Mouse (Mus musculus): ENCODE measurements around the gene Flnb. TPM values are rescaled to one million over a fixed set of nuclear protein-coding genes. Genes with fewer than 3 reads are reported as not detected.

Gene Flnb
- polyA plus RNA-seq, 1 experiment from 2014 or later, result 6.8 TPM

- no peaks in the 10 kb centered on the region for H3K9me3 ChIP-seq (replicated peaks; ENCODE audit: control insufficient read depth, low read length)
- H3K27me3 ChIP-seq (replicated peaks; ENCODE audit: control insufficient read depth, insufficient read depth, low read length), result no peaks in the 10 kb centered on the region
- DNase-seq (ENCODE audit: low spot score) (no peak), ATAC-seq (no peak)
- no peak overlapping the region for H3K4me3 ChIP-seq (ENCODE audit: low read depth, low read length)
- peaks cover 81% of the 10 kb centered on the region for H3K36me3 ChIP-seq (ENCODE audit: control insufficient read depth, insufficient read depth, low read length)
- H3K4me2 ChIP-seq (ENCODE audit: low read length), result no peak overlapping the region
- 74% methylated on average over 1 of the region's 1 CpGs for WGBS
- H3K9ac ChIP-seq (ENCODE audit: low read length), result no peak overlapping the region
- no peak overlapping the region for H3K27ac ChIP-seq (ENCODE audit: low read depth, low read length)
- no peaks in the 10 kb centered on the region for H3K4me1 ChIP-seq (ENCODE audit: control insufficient read depth, insufficient read depth, low read length)
Observed at GRCm38 (mm10) chr14:7928362-7928761, 110.6 kb downstream of the Flnb start.

GRCm38 (mm10) chr14:7929029-7929428 lies 111.3 kb downstream of the Flnb start:
- Histone ChIP-seq H3K4me1 (ENCODE audit: control insufficient read depth, insufficient read depth, low read length) (no peaks in the 10 kb centered on the region), H3K27ac (ENCODE audit: low read depth, low read length) (no peak overlapping the region), H3K9me3 (replicated peaks; ENCODE audit: control insufficient read depth, low read length) (no peaks in the 10 kb centered on the region), H3K4me2 (ENCODE audit: low read length) (no peak overlapping the region), H3K36me3 (ENCODE audit: control insufficient read depth, insufficient read depth, low read length) (peaks cover 81% of the 10 kb centered on the region), H3K4me3 (ENCODE audit: low read depth, low read length) (no peak overlapping the region), H3K9ac (ENCODE audit: low read length) (no peak overlapping the region), H3K27me3 (replicated peaks; ENCODE audit: control insufficient read depth, insufficient read depth, low read length) (no peaks in the 10 kb centered on the region)
- WGBS, result 91% methylated on average over 7 of the region's 7 CpGs
- ATAC-seq (no peak), DNase-seq (ENCODE audit: low spot score) (no peak)

- ATAC-seq (no peak), DNase-seq (ENCODE audit: low spot score) (no peak)
- Histone ChIP-seq H3K4me3 (ENCODE audit: low read depth, low read length) (no peak overlapping the region), H3K4me1 (ENCODE audit: control insufficient read depth, insufficient read depth, low read length) (no peaks in the 10 kb centered on the region), H3K9ac (ENCODE audit: low read length) (no peak overlapping the region), H3K9me3 (replicated peaks; ENCODE audit: control insufficient read depth, low read length) (no peaks in the 10 kb centered on the region), H3K36me3 (ENCODE audit: control insufficient read depth, insufficient read depth, low read length) (peaks cover 84% of the 10 kb centered on the region), H3K27me3 (replicated peaks; ENCODE audit: control insufficient read depth, insufficient read depth, low read length) (no peaks in the 10 kb centered on the region), H3K27ac (ENCODE audit: low read depth, low read length) (no peak overlapping the region), H3K4me2 (ENCODE audit: low read length) (no peak overlapping the region)
- 95% methylated on average over 4 of the region's 4 CpGs for WGBS
Observed at GRCm38 (mm10) chr14:7932151-7932550, 114.4 kb downstream of the Flnb start.

GRCm38 (mm10) chr14:7934166-7934565 lies 116.4 kb downstream of the Flnb start:
- peaks cover 75% of the 10 kb centered on the region for H3K36me3 ChIP-seq (ENCODE audit: control insufficient read depth, insufficient read depth, low read length)
- 94% methylated on average over 7 of the region's 7 CpGs for WGBS
- no peak for ATAC-seq

GRCm38 (mm10) chr14:7937052-7937630 lies 119.4 kb downstream of the Flnb start:
- Histone ChIP-seq H3K36me3 (ENCODE audit: control insufficient read depth, insufficient read depth, low read length) (peaks cover 59% of the 10 kb centered on the region), H3K4me3 (ENCODE audit: low read depth, low read length) (no peak overlapping the region), H3K4me1 (ENCODE audit: control insufficient read depth, insufficient read depth, low read length) (no peaks in the 10 kb centered on the region), H3K4me2 (ENCODE audit: low read length) (no peak overlapping the region; the same call in 1 of the 2 replicates), H3K27me3 (replicated peaks; ENCODE audit: control insufficient read depth, insufficient read depth, low read length) (no peaks in the 10 kb centered on the region), H3K27ac (ENCODE audit: low read depth, low read length) (no peak overlapping the region), H3K9me3 (replicated peaks; ENCODE audit: control insufficient read depth, low read length) (no peaks in the 10 kb centered on the region), H3K9ac (ENCODE audit: low read length) (no peak overlapping the region)
- ATAC-seq (peak; percentile 45; the same call in 1 of the 2 replicates), DNase-seq (ENCODE audit: low spot score) (peak; percentile 66)
- 23% methylated on average over 17 of the region's 17 CpGs for WGBS

More at GRCm38 (mm10) chr14:7934166-7934565, 116.4 kb downstream of the Flnb start:
- Histone ChIP-seq H3K9me3 (replicated peaks; ENCODE audit: control insufficient read depth, low read length) (no peaks in the 10 kb centered on the region), H3K27ac (ENCODE audit: low read depth, low read length) (no peak overlapping the region), H3K4me2 (ENCODE audit: low read length) (no peak overlapping the region), H3K4me3 (ENCODE audit: low read depth, low read length) (no peak overlapping the region), H3K4me1 (ENCODE audit: control insufficient read depth, insufficient read depth, low read length) (no peaks in the 10 kb centered on the region), H3K9ac (ENCODE audit: low read length) (no peak overlapping the region), H3K27me3 (replicated peaks; ENCODE audit: control insufficient read depth, insufficient read depth, low read length) (no peaks in the 10 kb centered on the region)
- no peak for DNase-seq (ENCODE audit: low spot score)

GRCm38 (mm10) chr14:7938809-7939784 lies 121.3 kb downstream of the Flnb start:
- no peak overlapping the region for H3K27ac ChIP-seq (ENCODE audit: low read depth, low read length)
- H3K4me2 ChIP-seq (ENCODE audit: low read length), result no peak overlapping the region
- H3K4me3 ChIP-seq (ENCODE audit: low read depth, low read length), result no peak overlapping the region
- H3K27me3 ChIP-seq (replicated peaks; ENCODE audit: control insufficient read depth, insufficient read depth, low read length), result no peaks in the 10 kb centered on the region
- H3K36me3 ChIP-seq (ENCODE audit: control insufficient read depth, insufficient read depth, low read length), result peaks cover 54% of the 10 kb centered on the region
- ATAC-seq (no peak), DNase-seq (ENCODE audit: low spot score) (no peak)
- H3K4me1 ChIP-seq (ENCODE audit: control insufficient read depth, insufficient read depth, low read length), result no peaks in the 10 kb centered on the region
- 87% methylated on average over 19 of the region's 19 CpGs for WGBS
- no peaks in the 10 kb centered on the region for H3K9me3 ChIP-seq (replicated peaks; ENCODE audit: control insufficient read depth, low read length)
- no peak overlapping the region for H3K9ac ChIP-seq (ENCODE audit: low read length)

GRCm38 (mm10) chr14:7941413-7941812 lies 123.7 kb downstream of the Flnb start:
- Histone ChIP-seq H3K9ac (ENCODE audit: low read length) (no peak overlapping the region), H3K36me3 (ENCODE audit: control insufficient read depth, insufficient read depth, low read length) (peaks cover 49% of the 10 kb centered on the region), H3K4me3 (ENCODE audit: low read depth, low read length) (no peak overlapping the region), H3K27me3 (replicated peaks; ENCODE audit: control insufficient read depth, insufficient read depth, low read length) (no peaks in the 10 kb centered on the region), H3K27ac (ENCODE audit: low read depth, low read length) (no peak overlapping the region), H3K4me1 (ENCODE audit: control insufficient read depth, insufficient read depth, low read length) (no peaks in the 10 kb centered on the region), H3K9me3 (replicated peaks; ENCODE audit: control insufficient read depth, low read length) (no peaks in the 10 kb centered on the region), H3K4me2 (ENCODE audit: low read length) (no peak overlapping the region)
- 86% methylated on average over 5 of the region's 5 CpGs for WGBS
- no peak for ATAC-seq
- no peak for DNase-seq (ENCODE audit: low spot score)

GRCm38 (mm10) chr14:7943101-7943800 lies 125.5 kb downstream of the Flnb start:
- Histone ChIP-seq H3K27me3 (replicated peaks; ENCODE audit: control insufficient read depth, insufficient read depth, low read length) (no peaks in the 10 kb centered on the region), H3K4me2 (ENCODE audit: low read length) (no peak overlapping the region), H3K36me3 (ENCODE audit: control insufficient read depth, insufficient read depth, low read length) (peaks cover 51% of the 10 kb centered on the region), H3K4me1 (ENCODE audit: control insufficient read depth, insufficient read depth, low read length) (no peaks in the 10 kb centered on the region), H3K9ac (ENCODE audit: low read length) (no peak overlapping the region), H3K27ac (ENCODE audit: low read depth, low read length) (no peak overlapping the region), H3K9me3 (replicated peaks; ENCODE audit: control insufficient read depth, low read length) (no peaks in the 10 kb centered on the region), H3K4me3 (ENCODE audit: low read depth, low read length) (no peak overlapping the region)
- ATAC-seq (peak; percentile 66; the same call in 1 of the 2 replicates), DNase-seq (ENCODE audit: low spot score) (peak; percentile 50)
- WGBS, result 51% methylated on average over 7 of the region's 7 CpGs

Data from forebrain, embryonic 14.5 days (tissue).